Mouse (Mus musculus): ENCODE measurements at regions not wholly inside any gene's neighbourhood (a gene's known extent, or its start where the extent isn't known, plus 50 kb on each side); places are given as distances from the start of the nearest gene placed in this dataset.

GRCm38 (mm10) chr2:174532671-174533363, 59.9 kb upstream of the Prelid3b start:
- intact Hi-C loops (cut with DNase I) = no loop called here
- peak in 1 of 2 experiments; percentile 8 for DNase-seq (ENCODE audit: low spot score in 2 of 2)

- DNase-seq (ENCODE audit: low spot score in 2 of 2) = no peak
- intact Hi-C loops (cut with DNase I) = loop anchor here (10.0 kb wide), 1 partner anchor 216 kb away; no protein-coding TSS in a partner anchor
Measured at GRCm38 (mm10) chr2:174540717-174541116, 67.8 kb upstream of the Prelid3b start.

- intact Hi-C loops (cut with DNase I) = loop anchor here (10.0 kb wide), 1 partner anchor 222 kb away; no protein-coding TSS in a partner anchor
- no peak for DNase-seq (ENCODE audit: low spot score in 2 of 2)
Measured at GRCm38 (mm10) chr2:174547207-174547606, 74.3 kb upstream of the Prelid3b start.

GRCm38 (mm10) chr2:174547701-174548100, 74.8 kb upstream of the Prelid3b start:
- no peak for DNase-seq (ENCODE audit: low spot score in 2 of 2)
- intact Hi-C loops (cut with DNase I) = loop anchor here (10.0 kb wide), 1 partner anchor 223 kb away; no protein-coding TSS in a partner anchor

- intact Hi-C loops (cut with DNase I) = loop anchor here (10.0 kb wide), 1 partner anchor 224 kb away; no protein-coding TSS in a partner anchor
- no peak for DNase-seq (ENCODE audit: low spot score in 2 of 2)
Measured at GRCm38 (mm10) chr2:174548776-174549175, 75.9 kb upstream of the Prelid3b start.

- no peak for DNase-seq (ENCODE audit: low spot score in 2 of 2)
- intact Hi-C loops (cut with DNase I) = no loop called here
Measured at GRCm38 (mm10) chr2:174555778-174556177, 82.9 kb upstream of the Prelid3b start.

GRCm38 (mm10) chr2:174561828-174562429, 81.4 kb upstream of the Zfp831 start:
- intact Hi-C loops (cut with DNase I) = loop anchor here (5.0 kb wide), 1 partner anchor 35 kb away; no protein-coding TSS in a partner anchor
- DNase-seq (ENCODE audit: low spot score in 2 of 2) = no peak

- no peak for DNase-seq (ENCODE audit: low spot score in 2 of 2)
- intact Hi-C loops (cut with DNase I) = loop anchor here (5.0 kb wide), 1 partner anchor 33 kb away; no protein-coding TSS in a partner anchor
Measured at GRCm38 (mm10) chr2:174563917-174564316, 79.4 kb upstream of the Zfp831 start.

GRCm38 (mm10) chr2:174564817-174565216, 78.5 kb upstream of the Zfp831 start:
- intact Hi-C loops (cut with DNase I) = loop anchor here (5.0 kb wide), 1 partner anchor 32 kb away; no protein-coding TSS in a partner anchor
- no peak for DNase-seq (ENCODE audit: low spot score in 2 of 2)

- intact Hi-C loops (cut with DNase I) = no loop called here
- DNase-seq (ENCODE audit: low spot score in 2 of 2) = no peak
Measured at GRCm38 (mm10) chr2:174565891-174566290, 77.4 kb upstream of the Zfp831 start.

- DNase-seq (ENCODE audit: low spot score in 2 of 2) = no peak
- intact Hi-C loops (cut with DNase I) = no loop called here
Measured at GRCm38 (mm10) chr2:174566752-174567151, 76.6 kb upstream of the Zfp831 start.

GRCm38 (mm10) chr2:174574804-174575507, 68.4 kb upstream of the Zfp831 start:
- no peak for DNase-seq (ENCODE audit: low spot score in 2 of 2)
- intact Hi-C loops (cut with DNase I) = no loop called here

- no peak for DNase-seq (ENCODE audit: low spot score in 2 of 2)
- intact Hi-C loops (cut with DNase I) = no loop called here
Measured at GRCm38 (mm10) chr2:174575546-174575945, 67.8 kb upstream of the Zfp831 start.

GRCm38 (mm10) chr2:174580906-174581703, 62.2 kb upstream of the Zfp831 start:
- no peak for DNase-seq (ENCODE audit: low spot score in 2 of 2)
- intact Hi-C loops (cut with DNase I) = no loop called here

GRCm38 (mm10) chr2:174584272-174584671, 59.1 kb upstream of the Zfp831 start:
- intact Hi-C loops (cut with DNase I) = no loop called here
- DNase-seq (ENCODE audit: low spot score in 2 of 2) = peak; percentile 50 to 60

Measured in left cerebral cortex, postnatal 36 days (tissue).